13 mouse cellular contexts compared by ENCODE assay signal in genomic region chr10:41751867-41752480, GRCm38 (mm10). TPM values are rescaled to one million over a fixed set of nuclear protein-coding genes. Genes with fewer than 3 reads are reported as not detected.
DNase-seq lines count a peak whose midpoint lies in the region; ATAC-seq and TF ChIP-seq lines count a peak whose summit lies in the region.
"Had no signal": no experiment of that assay in that cellular context is flagged by ENCODE, and none has a peak within 500 bp of the region (broad histone marks: within the 10 kb centered on the region; RNA-seq: fewer than 3 reads in every experiment).

No protein-coding gene starts in this region.

- no peaks in the 10 kb centered on the region for H3K9me3 ChIP-seq in intestine, embryonic 14.5 days (ENCODE audit: control insufficient read depth, low read length)
- H3K9me3 ChIP-seq in intestine, postnatal 0 days (ENCODE audit: control insufficient read depth): no peaks in the 10 kb centered on the region
- no peaks in the 10 kb centered on the region for H3K9me3 ChIP-seq in limb, embryonic 10.5 days (replicated peaks)
- H3K9me3 ChIP-seq: G1E had no signal

- H3K36me3 ChIP-seq in intestine, embryonic 14.5 days (ENCODE audit: control insufficient read depth, insufficient read depth, low read length): no peaks in the 10 kb centered on the region
- no peaks in the 10 kb centered on the region for H3K36me3 ChIP-seq in intestine, postnatal 0 days (ENCODE audit: control insufficient read depth, insufficient read depth)
- no peaks in the 10 kb centered on the region for H3K36me3 ChIP-seq in limb, embryonic 10.5 days
- no peaks in the 10 kb centered on the region for H3K36me3 ChIP-seq in thymus, adult 2 months (ENCODE audit: control insufficient read depth, insufficient read depth, low read length)

- H3K4me1 ChIP-seq in intestine, embryonic 14.5 days (replicated peaks; ENCODE audit: control insufficient read depth, insufficient read depth, low read length): no peaks in the 10 kb centered on the region; the same call in 1 of the 2 replicates
- H3K4me1 ChIP-seq in intestine, postnatal 0 days (replicated peaks; ENCODE audit: control insufficient read depth, insufficient read depth, low read length): no peaks in the 10 kb centered on the region
- peaks cover 5% of the 10 kb centered on the region for H3K4me1 ChIP-seq in limb, embryonic 10.5 days
- H3K4me1 ChIP-seq in thymus, adult 2 months (replicated peaks; ENCODE audit: control insufficient read depth, insufficient read depth, low read length): peaks cover 14% of the 10 kb centered on the region

- no peak overlapping the region for H3K4me3 ChIP-seq in intestine, embryonic 14.5 days (ENCODE audit: low read depth, low read length)
- no peak overlapping the region for H3K4me3 ChIP-seq in intestine, postnatal 0 days (ENCODE audit: low read depth, low read length)
- no peak overlapping the region for H3K4me3 ChIP-seq in limb, embryonic 10.5 days
- peak overlapping the region; percentile 58 for H3K4me3 ChIP-seq in thymus, adult 2 months (ENCODE audit: control insufficient read depth, insufficient read depth, low read length)

- no peak for ATAC-seq in intestine, embryonic 14.5 days (replicated peaks; ENCODE audit: low FRiP score, low TSS enrichment, low read depth)
- ATAC-seq in intestine, postnatal 0 days: no peak
- ATAC-seq: forebrain, embryonic 14.5 days had no signal

- no peak for TF ChIP-seq CTCF in intestine, postnatal 0 days (IDR thresholded peaks at IDR 0.05; ENCODE audit: low read depth)
- TF ChIP-seq CTCF in thymus, adult 2 months (IDR thresholded peaks at IDR 0.05; ENCODE audit: borderline replicate concordance, control insufficient read depth, extremely low read depth, insufficient read depth, low read length, poor library complexity): no peak

- no peak overlapping the region for H3K9ac ChIP-seq in intestine, embryonic 14.5 days (ENCODE audit: low read length)
- no peak overlapping the region for H3K9ac ChIP-seq in intestine, postnatal 0 days (ENCODE audit: low read depth, low read length)

- 73% methylated on average over 14 of the region's 14 CpGs for WGBS in intestine, embryonic 14.5 days
- WGBS in intestine, postnatal 0 days: 80% methylated on average over 14 of the region's 14 CpGs
- WGBS in limb, embryonic 10.5 days: 88% methylated on average over 14 of the region's 14 CpGs
- WGBS in thymus, adult 2 months: 12% methylated on average over 14 of the region's 14 CpGs

- 0 out of 2 replicates have a peak overlapping the region, but pooled peaks have one; percentile 3 for H3K4me2 ChIP-seq in intestine, embryonic 14.5 days (ENCODE audit: low read length)
- no peak overlapping the region for H3K4me2 ChIP-seq in intestine, postnatal 0 days (replicated peaks; ENCODE audit: low read depth)

- DNase-seq in intestine, embryonic 14.5 days (ENCODE audit: low spot score): no peak
- DNase-seq in ES-CJ7 (ENCODE audit: low read depth, low spot score): peak; percentile 27
- DNase-seq in limb, embryonic 10.5 days (ENCODE audit: low spot score): no peak
- DNase-seq in thymus, adult 2 months: peak; percentile 38
- no peak for DNase-seq in ovary, postnatal 36 days (ENCODE audit: low spot score)
- no peak for DNase-seq in layer of hippocampus, postnatal 14 days (ENCODE audit: low spot score in 2 of 2)
- DNase-seq in cerebellum, postnatal 4 days (ENCODE audit: low spot score in 2 of 2): no peak
- DNase-seq: heart, postnatal 10 days; midbrain, embryonic 14.5 days had no signal

- no peak; the same call in 1 of the 2 replicates for TF ChIP-seq POLR2A in thymus, adult 2 months (IDR thresholded peaks at IDR 0.05; ENCODE audit: control insufficient read depth, extremely low read depth, insufficient read depth, low read length, poor library complexity)

- no peaks in the 10 kb centered on the region for H3K27me3 ChIP-seq in intestine, embryonic 14.5 days (replicated peaks; ENCODE audit: control insufficient read depth, insufficient read depth, low read length)
- H3K27me3 ChIP-seq in intestine, postnatal 0 days (replicated peaks; ENCODE audit: control insufficient read depth, insufficient read depth, low read length): no peaks in the 10 kb centered on the region
- H3K27me3 ChIP-seq in limb, embryonic 10.5 days (ENCODE audit: low read depth, poor library complexity, severe bottlenecking): no peaks in the 10 kb centered on the region
- H3K27me3 ChIP-seq in thymus, adult 2 months (ENCODE audit: control insufficient read depth, insufficient read depth, low read length): no peaks in the 10 kb centered on the region

- H3K27ac ChIP-seq in intestine, embryonic 14.5 days (ENCODE audit: low read depth): no peak overlapping the region
- no peak overlapping the region for H3K27ac ChIP-seq in intestine, postnatal 0 days (ENCODE audit: low read depth, low read length)
- H3K27ac ChIP-seq in limb, embryonic 10.5 days: 0 out of 2 replicates have a peak overlapping the region, but pooled peaks have one; percentile 2
- H3K27ac ChIP-seq in thymus, adult 2 months (ENCODE audit: control insufficient read depth, insufficient read depth, low read length): peak overlapping the region; percentile 37
- H3K27ac ChIP-seq: kidney, postnatal 0 days had no signal

RNA-seq across cellular contexts. Expression of gene Ccdc162, which starts 35.5 kb away (rescaled TPM):
- polyA plus RNA-seq in intestine, embryonic 14.5 days (2014; fragmentation: Nextera tagmentation; extraction: Ambion mirVana): 0.44 and 0.47 TPM in 2 replicates
- polyA plus RNA-seq in intestine, postnatal 0 days (2015; fragmentation: Nextera tagmentation; extraction: Ambion mirVana): 8.3 and 8.4 TPM in 2 replicates
- 0.38 and 0.41 TPM in 2 replicates for polyA plus RNA-seq in limb, embryonic 10.5 days (2016; fragmentation: Nextera tagmentation; extraction: Ambion mirVana)
- 2.9 and 5.1 TPM in 2 replicates for polyA plus RNA-seq in thymus, adult 2 months (2012; rRNA removed)
- 1 to 10 TPM; 2.3 to 3.7 TPM for total RNA-seq in layer of hippocampus, postnatal 14 days (2021)
- polyA plus RNA-seq: G1E had no signal

RNA-seq across cellular contexts. Expression of gene Cep57l1, which starts 57.7 kb away (rescaled TPM):
- 18.4 and 20.1 TPM in 2 replicates for polyA plus RNA-seq in intestine, embryonic 14.5 days (2014; fragmentation: Nextera tagmentation; extraction: Ambion mirVana)
- 5.0 and 5.3 TPM in 2 replicates for polyA plus RNA-seq in intestine, postnatal 0 days (2015; fragmentation: Nextera tagmentation; extraction: Ambion mirVana)
- 19.6 and 25.9 TPM in 2 replicates for polyA plus RNA-seq in limb, embryonic 10.5 days (2016; fragmentation: Nextera tagmentation; extraction: Ambion mirVana)
- 5.7 and 6.5 TPM in 2 replicates for polyA plus RNA-seq in thymus, adult 2 months (2012; rRNA removed)
- total RNA-seq in layer of hippocampus, postnatal 14 days (2021): 1 to 10 TPM; 6.1 to 6.6 TPM

RNA-seq across cellular contexts. Expression of gene Sesn1, which starts 57.8 kb away (rescaled TPM):
- 32.7 and 35.2 TPM in 2 replicates for polyA plus RNA-seq in intestine, embryonic 14.5 days (2014; fragmentation: Nextera tagmentation; extraction: Ambion mirVana)
- polyA plus RNA-seq in intestine, postnatal 0 days (2015; fragmentation: Nextera tagmentation; extraction: Ambion mirVana): 26.2 and 27.3 TPM in 2 replicates
- 19.7 and 26.3 TPM in 2 replicates for polyA plus RNA-seq in limb, embryonic 10.5 days (2016; fragmentation: Nextera tagmentation; extraction: Ambion mirVana)
- polyA plus RNA-seq in thymus, adult 2 months (2012; rRNA removed): 49.7 and 51.7 TPM in 2 replicates
- 10 to 100 TPM; 37.1 to 38.6 TPM for total RNA-seq in layer of hippocampus, postnatal 14 days (2021)

Comparison
In these comparisons a context has a peak if more than half of its experiments do, and no peak if none do; other contexts are left out.
1. DNase-seq: peak in ES-CJ7 (single experiment) and thymus, adult 2 months (single experiment); none in intestine, embryonic 14.5 days (single experiment), limb, embryonic 10.5 days (single experiment), ovary, postnatal 36 days (single experiment), layer of hippocampus, postnatal 14 days (0 of 2) and cerebellum, postnatal 4 days (0 of 2).
2. H3K27ac ChIP-seq: peak in limb, embryonic 10.5 days (single experiment) and thymus, adult 2 months (single experiment); none in intestine, embryonic 14.5 days (single experiment) and intestine, postnatal 0 days (single experiment).